Comparison of ENCODE assay signal across 11 mouse cellular contexts in the genomic region with DNA sequence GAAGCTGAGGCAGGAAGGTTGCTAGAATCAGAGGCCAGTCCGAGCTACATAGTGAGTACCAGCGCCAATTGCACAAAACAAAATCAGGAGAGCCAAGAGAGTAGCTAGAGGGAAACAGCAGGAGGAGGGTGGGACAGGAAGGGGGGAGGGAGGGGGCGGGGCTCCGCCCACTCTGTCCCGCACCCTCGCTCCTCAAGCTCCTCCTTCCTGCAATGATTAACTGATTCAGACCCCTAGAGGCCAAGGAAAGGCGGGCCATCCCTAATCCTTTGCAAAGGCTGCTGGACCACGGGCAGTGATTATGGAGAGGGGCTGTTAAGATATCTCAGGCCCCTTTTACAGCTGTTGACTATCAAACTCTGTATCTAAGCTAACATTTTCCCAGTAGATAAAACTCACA. TPM values are rescaled to one million over a fixed set of nuclear protein-coding genes. Genes with fewer than 3 reads are reported as not detected.
DNase-seq lines count a peak whose midpoint lies in the region; ATAC-seq and TF ChIP-seq lines count a peak whose summit lies in the region.
"Had no signal": no experiment of that assay in that cellular context is flagged by ENCODE, and none has a peak within 500 bp of the region (broad histone marks: within the 10 kb centered on the region; RNA-seq: fewer than 3 reads in every experiment).

No protein-coding gene starts in this region.

- H3K27me3 ChIP-seq in kidney, embryonic 15.5 days, result no peaks in the 10 kb centered on the region
- no peaks in the 10 kb centered on the region for H3K27me3 ChIP-seq in neural tube, embryonic 13.5 days
- no peaks in the 10 kb centered on the region for H3K27me3 ChIP-seq in lung, postnatal 0 days (replicated peaks; ENCODE audit: insufficient read depth, low read length)
- H3K27me3 ChIP-seq: embryonic facial prominence, embryonic 13.5 days; hindbrain, embryonic 15.5 days had no signal

- no peak for TF ChIP-seq EP300 in lung, postnatal 0 days (IDR thresholded peaks at IDR 0.05)

- no peak for TF ChIP-seq CTCF in lung, postnatal 0 days (IDR thresholded peaks at IDR 0.05)

- no peak overlapping the region for H3K9ac ChIP-seq in kidney, embryonic 15.5 days
- no peak overlapping the region for H3K9ac ChIP-seq in neural tube, embryonic 13.5 days
- no peak overlapping the region for H3K9ac ChIP-seq in lung, postnatal 0 days (replicated peaks; ENCODE audit: low read depth)
- H3K9ac ChIP-seq: embryonic facial prominence, embryonic 13.5 days; hindbrain, embryonic 15.5 days had no signal

- WGBS in kidney, embryonic 15.5 days, result 25% methylated on average over 8 of the region's 8 CpGs
- WGBS in neural tube, embryonic 13.5 days, result 17% methylated on average over 8 of the region's 8 CpGs
- 29% methylated on average over 7 of the region's 8 CpGs for WGBS in lung, postnatal 0 days

- peak; percentile 64 for ATAC-seq in kidney, embryonic 15.5 days (replicated peaks; ENCODE audit: low FRiP score)
- peak; percentile 53; the same call in 1 of the 2 replicates for ATAC-seq in neural tube, embryonic 13.5 days (ENCODE audit: low read depth)
- no peak for ATAC-seq in lung, postnatal 0 days

- no peak for DNase-seq in kidney, adult 8-10 months
- DNase-seq in MEL-GATA-1-ER (ENCODE audit: extremely low read depth, low read depth), result peak; percentile 63
- DNase-seq in induced T-regulatory cell, adult 2 months (ENCODE audit: low read depth), result peak; percentile 71
- no peak for DNase-seq in ovary, postnatal 14 days (ENCODE audit: low spot score)
- no peak for DNase-seq in lung, postnatal 0 days (ENCODE audit: low spot score)
- DNase-seq in urinary bladder, postnatal 10 days (ENCODE audit: low spot score), result no peak
- DNase-seq: lung, postnatal 14 days had no signal

- peaks cover 18% of the 10 kb centered on the region for H3K4me1 ChIP-seq in kidney, embryonic 15.5 days
- H3K4me1 ChIP-seq in neural tube, embryonic 13.5 days (replicated peaks), result no peaks in the 10 kb centered on the region
- H3K4me1 ChIP-seq in lung, postnatal 0 days (ENCODE audit: insufficient read depth, low read depth, low read length), result no peaks in the 10 kb centered on the region
- H3K4me1 ChIP-seq: embryonic facial prominence, embryonic 13.5 days; hindbrain, embryonic 15.5 days had no signal

- H3K27ac ChIP-seq in kidney, embryonic 15.5 days, result no peak overlapping the region
- no peak overlapping the region for H3K27ac ChIP-seq in neural tube, embryonic 13.5 days (replicated peaks)
- no peak overlapping the region for H3K27ac ChIP-seq in lung, postnatal 0 days (ENCODE audit: low read length)
- H3K27ac ChIP-seq: embryonic facial prominence, embryonic 13.5 days; hindbrain, embryonic 15.5 days had no signal

- no peak overlapping the region for H3K4me2 ChIP-seq in kidney, embryonic 15.5 days
- no peak overlapping the region for H3K4me2 ChIP-seq in neural tube, embryonic 13.5 days
- no peak overlapping the region for H3K4me2 ChIP-seq in lung, postnatal 0 days (replicated peaks; ENCODE audit: low read depth, low read length)
- H3K4me2 ChIP-seq: embryonic facial prominence, embryonic 13.5 days; hindbrain, embryonic 15.5 days had no signal

- H3K4me3 ChIP-seq in kidney, embryonic 15.5 days (replicated peaks), result no peak overlapping the region
- H3K4me3 ChIP-seq in neural tube, embryonic 13.5 days, result no peak overlapping the region
- no peak overlapping the region for H3K4me3 ChIP-seq in lung, postnatal 0 days (ENCODE audit: low read depth, low read length)
- H3K4me3 ChIP-seq: embryonic facial prominence, embryonic 13.5 days; hindbrain, embryonic 15.5 days had no signal

- no peaks in the 10 kb centered on the region for H3K36me3 ChIP-seq in kidney, embryonic 15.5 days
- no peaks in the 10 kb centered on the region for H3K36me3 ChIP-seq in neural tube, embryonic 13.5 days
- H3K36me3 ChIP-seq in lung, postnatal 0 days (ENCODE audit: insufficient read depth, low read length), result no peaks in the 10 kb centered on the region
- H3K36me3 ChIP-seq: embryonic facial prominence, embryonic 13.5 days; hindbrain, embryonic 15.5 days had no signal

- H3K9me3 ChIP-seq in kidney, embryonic 15.5 days (replicated peaks), result no peaks in the 10 kb centered on the region
- H3K9me3 ChIP-seq in neural tube, embryonic 13.5 days, result no peaks in the 10 kb centered on the region
- no peaks in the 10 kb centered on the region for H3K9me3 ChIP-seq in lung, postnatal 0 days (ENCODE audit: low read length)
- H3K9me3 ChIP-seq: embryonic facial prominence, embryonic 13.5 days; hindbrain, embryonic 15.5 days had no signal

RNA-seq across cellular contexts. Expression of gene Phgdh, which starts 8.9 kb away (rescaled TPM):
- 485 and 491 TPM in 2 replicates for polyA plus RNA-seq in kidney, embryonic 15.5 days (2015; fragmentation: Nextera tagmentation; extraction: Ambion mirVana)
- 166 and 171 TPM in 2 replicates for polyA plus RNA-seq in neural tube, embryonic 13.5 days (2015; fragmentation: Nextera tagmentation; extraction: Ambion mirVana)
- polyA plus RNA-seq in lung, postnatal 0 days (2015; fragmentation: Nextera tagmentation; extraction: Ambion mirVana), result 12.1 and 15.1 TPM in 2 replicates

RNA-seq across cellular contexts. Expression of gene Zfp697, which starts 33.6 kb away (rescaled TPM):
- polyA plus RNA-seq in kidney, embryonic 15.5 days (2015; fragmentation: Nextera tagmentation; extraction: Ambion mirVana), result 14.4 and 16.6 TPM in 2 replicates
- 12.9 and 14.9 TPM in 2 replicates for polyA plus RNA-seq in neural tube, embryonic 13.5 days (2015; fragmentation: Nextera tagmentation; extraction: Ambion mirVana)
- 9.2 and 10.6 TPM in 2 replicates for polyA plus RNA-seq in lung, postnatal 0 days (2015; fragmentation: Nextera tagmentation; extraction: Ambion mirVana)

Comparison
In these comparisons a context has a peak if more than half of its experiments do, and no peak if none do; other contexts are left out.
1. DNase-seq: peak in MEL-GATA-1-ER (single experiment) and induced T-regulatory cell, adult 2 months (single experiment); none in kidney, adult 8-10 months (0 of 2), ovary, postnatal 14 days (single experiment), lung, postnatal 0 days (single experiment) and urinary bladder, postnatal 10 days (single experiment).
2. RNA of gene Phgdh, which starts 8.9 kb away (polyA plus RNA-seq): 485 to 491 TPM in kidney, embryonic 15.5 days and 166 to 171 TPM in neural tube, embryonic 13.5 days; 12.1 to 15.1 TPM in lung, postnatal 0 days; every median in the first group is over 10 times any median in the second.